Mouse (Mus musculus) right cerebral cortex, postnatal 10 days (tissue): ENCODE data around the gene Dscaml1.

Experiments
- DNase-seq, 2 experiments: peaks; one replicate each; pipeline ENCODE4 v3.0.0; 2021; ENCODE audit warnings: low spot score in 2 of 2

Dscaml1 gene

GRCm38 (mm10) chr9:45682461-45682998 is 256.1 kb downstream of the Dscaml1 start:
- no peak for DNase-seq

- DNase-seq: no peak
Measured at GRCm38 (mm10) chr9:45693424-45694237, 267.2 kb downstream of the Dscaml1 start.

GRCm38 (mm10) chr9:45694256-45694655 is 267.8 kb downstream of the Dscaml1 start:
- DNase-seq: no peak

GRCm38 (mm10) chr9:45699171-45699570 is 272.7 kb downstream of the Dscaml1 start:
- DNase-seq: no peak

GRCm38 (mm10) chr9:45703236-45703635 is 276.8 kb downstream of the Dscaml1 start:
- DNase-seq: no peak

GRCm38 (mm10) chr9:45704441-45704840 is 278.0 kb downstream of the Dscaml1 start:
- DNase-seq: no peak

GRCm38 (mm10) chr9:45710300-45710699 is 283.9 kb downstream of the Dscaml1 start:
- DNase-seq: no peak

GRCm38 (mm10) chr9:45715387-45715786 is 289.0 kb downstream of the Dscaml1 start:
- no peak for DNase-seq

- no peak for DNase-seq
Measured at GRCm38 (mm10) chr9:45719997-45720396, 293.6 kb downstream of the Dscaml1 start.

GRCm38 (mm10) chr9:45731851-45732250 is 305.4 kb downstream of the Dscaml1 start:
- DNase-seq: no peak

- no peak for DNase-seq
Measured at GRCm38 (mm10) chr9:45733246-45733645, 306.8 kb downstream of the Dscaml1 start.

GRCm38 (mm10) chr9:45739001-45739701 is 312.7 kb downstream of the Dscaml1 start:
- DNase-seq: no peak

GRCm38 (mm10) chr9:45739702-45740583 is 313.5 kb downstream of the Dscaml1 start:
- DNase-seq: peak in 1 of 2 experiments; percentile 53

GRCm38 (mm10) chr9:45740584-45740980 is 314.2 kb downstream of the Dscaml1 start:
- no peak for DNase-seq

- no peak for DNase-seq
Measured at GRCm38 (mm10) chr9:45745451-45745850, 319.0 kb downstream of the Dscaml1 start.

- no peak for DNase-seq
Measured at GRCm38 (mm10) chr9:45749917-45750316, 323.5 kb downstream of the Dscaml1 start.

- peak; percentile 86 to 91 for DNase-seq
Measured at GRCm38 (mm10) chr9:45754452-45755091, 328.1 kb downstream of the Dscaml1 start.

GRCm38 (mm10) chr9:45766195-45766594 is 339.8 kb downstream of the Dscaml1 start:
- DNase-seq: no peak

GRCm38 (mm10) chr9:45767155-45767554 is 340.7 kb downstream of the Dscaml1 start:
- DNase-seq: no peak

GRCm38 (mm10) chr9:45768421-45768820 is 342.0 kb downstream of the Dscaml1 start:
- DNase-seq: no peak

GRCm38 (mm10) chr9:45769596-45769995 is 343.2 kb downstream of the Dscaml1 start:
- no peak for DNase-seq
